Mouse (Mus musculus) intestine, postnatal 0 days (tissue): Measurements from ENCODE around the gene Ncor2. TPM values are rescaled to one million over a fixed set of nuclear protein-coding genes. Genes with fewer than 3 reads are reported as not detected.

Experiments
- ATAC-seq: fragments of 200-750 bp; cut with Nextera tagmentation; 2 replicates; pipeline ENCODE4 v1.8.0; 2017; ENCODE audit warnings: mild to moderate bottlenecking, moderate TSS enrichment, moderate library complexity
- H3K27ac ChIP-seq: fragments of 300-500 bp; sonication (generic); 2 replicates; pipeline ENCODE4 v1.5.1; 2014; ENCODE audit warnings: mild to moderate bottlenecking, low read depth, low read length, moderate library complexity
- H3K27me3 ChIP-seq: fragments of 300-500 bp; sonication (generic); replicated peaks from 2 replicates; pipeline ENCODE4 v1.6.1; 2014; ENCODE audit warnings: low read length, mixed read lengths; ENCODE audit not compliant: control insufficient read depth, insufficient read depth
- H3K36me3 ChIP-seq: fragments of 300-500 bp; sonication (generic); 2 replicates; pipeline ENCODE4 v1.6.1; 2014; ENCODE audit warnings: mild to moderate bottlenecking, moderate library complexity; ENCODE audit not compliant: control insufficient read depth, insufficient read depth
- H3K4me1 ChIP-seq: fragments of 300-500 bp; sonication (generic); replicated peaks from 2 replicates; pipeline ENCODE4 v1.6.1; 2014; ENCODE audit warnings: antibody characterized with exemption, low read length, mixed read lengths; ENCODE audit not compliant: control insufficient read depth, insufficient read depth
- H3K4me2 ChIP-seq: fragments of 300-500 bp; sonication (generic); replicated peaks from 2 replicates; pipeline ENCODE4 v1.6.1; 2014; ENCODE audit warnings: low read depth, mild to moderate bottlenecking, moderate library complexity
- H3K4me3 ChIP-seq: fragments of 300-500 bp; sonication (generic); 2 replicates; pipeline ENCODE4 v1.5.1; 2014; ENCODE audit warnings: low read depth, low read length
- H3K9ac ChIP-seq: fragments of 300-500 bp; sonication (generic); 2 replicates; pipeline ENCODE4 v1.6.1; 2014; ENCODE audit warnings: mild to moderate bottlenecking, low read depth, low read length
- H3K9me3 ChIP-seq: fragments of 300-500 bp; sonication (generic); 2 replicates; pipeline ENCODE4 v1.6.1; 2016; ENCODE audit warnings: mixed run types; ENCODE audit not compliant: control insufficient read depth
- CTCF ChIP-seq: sonication (generic); IDR thresholded peaks from 2 replicates; pipeline ENCODE4 v1.5.1; 2016; ENCODE audit warnings: low read depth, mild to moderate bottlenecking, control low read depth, antibody characterized with exemption, moderate library complexity
- WGBS: fragments of 180-500 bp; shearing (Covaris S2); extraction: QIAGEN DNeasy Blood & Tissue Kit; methylation state at CpG from one replicate; pipeline ENCODE4 v1.1.7; 2014; 5-methylcytosine and 5-hydroxymethylcytosine counted together
- polyA plus RNA-seq: library from polyadenylated mRNA; unstranded; fragments of >200 nt; fragmentation: Nextera tagmentation; extraction: Ambion mirVana; gene quantifications from 2 replicates; pipeline ENCODE4 v1.2.1, GENCODE M21; 2015

The Ncor2 gene
- polyA plus RNA-seq, 1 experiment from 2014 or later = 7.1 TPM

DNA sequence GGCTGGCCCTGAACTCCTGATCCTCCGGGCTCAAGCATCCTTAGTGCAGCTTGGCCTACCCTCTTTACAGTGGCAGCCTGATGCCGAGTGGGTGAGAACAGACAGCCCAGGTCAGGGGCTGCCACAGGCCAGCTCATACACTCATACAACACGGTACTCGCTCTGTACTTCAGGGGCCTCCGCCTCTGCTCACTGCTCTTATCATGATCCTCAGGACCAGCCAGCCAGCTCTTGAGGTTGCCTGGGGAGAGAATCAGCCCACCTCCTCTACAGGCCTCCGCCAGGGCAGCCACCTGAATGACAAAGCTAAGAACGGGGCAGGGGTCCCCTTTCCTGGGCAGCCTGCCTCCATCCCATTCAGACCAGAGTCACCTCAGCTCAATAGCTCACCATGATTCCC lies 125.4 kb downstream of the Ncor2 start:
- H3K4me3 ChIP-seq = no peak overlapping the region
- no peak for ATAC-seq
- peaks cover 54% of the 10 kb centered on the region for H3K36me3 ChIP-seq
- no peak overlapping the region for H3K4me2 ChIP-seq
- no peak overlapping the region for H3K27ac ChIP-seq
- H3K27me3 ChIP-seq = no peaks in the 10 kb centered on the region
- no peak overlapping the region for H3K9ac ChIP-seq
- TF ChIP-seq CTCF = no peak
- no peaks in the 10 kb centered on the region for H3K9me3 ChIP-seq
- WGBS = 89% methylated on average over 7 of the region's 7 CpGs
- H3K4me1 ChIP-seq = no peaks in the 10 kb centered on the region

DNA sequence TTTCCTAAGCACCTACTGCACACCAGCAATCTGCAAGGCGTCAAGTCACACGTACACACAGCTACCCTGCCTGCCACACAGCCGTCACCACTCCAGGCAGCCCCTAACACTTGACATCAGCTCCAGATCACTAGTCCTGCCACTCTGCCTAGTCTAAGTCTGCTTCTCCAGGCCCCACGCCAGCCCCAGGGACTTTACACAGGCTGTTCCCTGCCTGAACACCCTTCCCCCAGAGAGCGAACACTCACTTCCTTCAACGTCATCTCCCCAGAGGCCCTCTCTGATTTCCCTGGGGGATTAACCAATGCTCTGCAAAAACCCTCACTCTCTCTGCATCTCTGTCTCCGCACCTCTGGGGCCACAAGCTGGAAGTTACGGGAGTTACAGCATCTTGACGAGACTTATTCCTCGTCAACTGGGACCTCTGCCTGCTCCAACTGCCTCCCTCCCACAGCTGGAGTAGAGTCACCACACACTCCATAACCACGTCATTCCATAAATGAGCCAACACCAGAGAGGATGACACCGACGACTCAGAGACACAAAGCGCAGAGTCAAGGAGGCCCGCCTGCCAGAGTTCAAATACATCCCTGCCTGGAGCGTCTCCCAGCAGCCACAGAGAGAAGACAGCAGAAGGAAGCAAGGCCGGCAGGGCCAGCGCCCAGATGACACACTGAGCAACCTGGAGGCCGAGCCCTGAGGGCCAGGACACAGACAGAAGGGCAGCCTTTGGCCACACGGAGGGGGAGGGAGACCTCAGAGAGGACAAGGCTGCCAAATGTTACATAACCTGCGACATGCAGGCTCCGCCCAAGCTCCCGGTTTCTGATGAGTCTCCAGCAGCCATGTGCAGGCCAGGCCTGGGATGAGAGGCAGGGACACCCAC lies 126.2 kb downstream of the Ncor2 start:
- no peak for TF ChIP-seq CTCF
- Histone ChIP-seq H3K36me3 (peaks cover 62% of the 10 kb centered on the region), H3K4me1 (no peaks in the 10 kb centered on the region), H3K27ac (no peak overlapping the region), H3K4me3 (no peak overlapping the region), H3K9ac (no peak overlapping the region), H3K27me3 (no peaks in the 10 kb centered on the region), H3K4me2 (no peak overlapping the region), H3K9me3 (no peaks in the 10 kb centered on the region)
- ATAC-seq = no peak
- WGBS = 75% methylated on average over 23 of the region's 23 CpGs

DNA sequence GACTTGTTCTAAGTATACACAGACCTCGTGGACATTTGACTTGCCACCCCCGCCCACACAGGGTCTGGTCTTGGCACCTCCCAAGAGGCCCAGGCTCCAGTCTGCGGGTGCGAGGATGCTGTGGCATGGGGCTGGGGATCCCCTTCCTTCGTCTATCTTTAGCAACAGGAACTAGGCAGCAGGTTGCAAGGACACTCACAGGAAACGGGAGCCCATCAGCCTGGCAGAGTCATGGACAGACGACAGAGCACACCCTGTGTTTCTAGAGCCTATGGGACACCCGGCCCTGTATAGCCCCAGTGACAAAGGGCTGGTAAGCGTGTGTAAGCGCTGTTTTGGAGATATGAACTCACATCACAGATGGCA lies 126.8 kb downstream of the Ncor2 start:
- 73% methylated on average over 10 of the region's 10 CpGs for WGBS
- ATAC-seq = no peak

DNA sequence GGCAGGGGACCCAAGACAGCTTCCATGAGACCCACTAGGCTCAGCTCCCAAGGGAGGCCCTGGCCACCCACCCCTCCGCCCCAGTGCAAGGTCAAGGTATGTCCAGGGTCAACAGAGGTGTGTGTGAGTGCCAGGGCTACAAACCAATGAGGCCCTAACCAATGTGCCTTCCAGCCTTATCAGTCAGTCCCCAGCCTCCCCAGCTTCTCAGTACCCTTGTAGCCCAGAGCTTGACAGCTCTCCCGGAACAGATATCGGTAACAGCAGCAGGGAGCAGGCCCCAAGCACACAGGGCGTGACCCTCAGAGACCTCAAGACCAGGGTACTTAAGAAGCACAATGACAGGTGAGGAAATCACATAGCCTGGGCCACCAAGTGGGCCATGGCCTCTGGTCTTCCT lies 129.5 kb downstream of the Ncor2 start:
- H3K9ac ChIP-seq = no peak overlapping the region
- no peak overlapping the region for H3K27ac ChIP-seq
- no peak for ATAC-seq
- H3K4me2 ChIP-seq = no peak overlapping the region
- whole genome bisulfite sequencing = 94% methylated on average over 4 of the region's 4 CpGs
- H3K36me3 ChIP-seq = peaks cover 79% of the 10 kb centered on the region
- no peaks in the 10 kb centered on the region for H3K9me3 ChIP-seq
- TF ChIP-seq CTCF = no peak
- H3K4me3 ChIP-seq = no peak overlapping the region
- H3K4me1 ChIP-seq = no peaks in the 10 kb centered on the region
- no peaks in the 10 kb centered on the region for H3K27me3 ChIP-seq

More for the DNA sequence above, 126.8 kb downstream of the Ncor2 start:
- Histone ChIP-seq H3K4me3 (no peak overlapping the region), H3K4me2 (no peak overlapping the region), H3K36me3 (peaks cover 68% of the 10 kb centered on the region), H3K9me3 (no peaks in the 10 kb centered on the region), H3K27me3 (no peaks in the 10 kb centered on the region), H3K4me1 (no peaks in the 10 kb centered on the region), H3K9ac (no peak overlapping the region), H3K27ac (no peak overlapping the region)
- no peak for TF ChIP-seq CTCF

DNA sequence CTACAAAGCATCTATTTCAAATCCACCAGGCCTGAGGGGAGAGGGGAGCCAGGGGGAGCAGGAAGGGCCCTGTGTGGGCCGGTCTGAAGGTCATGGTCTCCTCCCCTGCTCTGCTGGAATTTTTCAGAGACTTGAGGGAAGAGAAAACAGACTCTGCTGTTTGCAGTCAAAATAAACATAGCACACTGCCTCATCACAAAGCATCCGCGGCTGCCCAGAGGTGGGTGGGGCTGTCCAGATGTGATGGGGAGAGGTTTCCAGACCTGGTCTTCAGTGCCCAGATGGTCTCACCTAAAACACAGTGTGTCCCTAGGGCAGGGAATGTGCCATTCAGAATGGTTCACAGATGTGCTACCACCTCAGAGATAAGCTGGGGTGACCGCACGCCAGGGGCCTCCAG lies 132.6 kb downstream of the Ncor2 start:
- Histone ChIP-seq H3K4me2 (no peak overlapping the region), H3K9me3 (no peaks in the 10 kb centered on the region), H3K36me3 (peaks cover 79% of the 10 kb centered on the region), H3K4me3 (no peak overlapping the region), H3K4me1 (no peaks in the 10 kb centered on the region), H3K9ac (no peak overlapping the region), H3K27me3 (no peaks in the 10 kb centered on the region), H3K27ac (no peak overlapping the region)
- WGBS = 69% methylated on average over 5 of the region's 5 CpGs
- TF ChIP-seq CTCF = no peak
- no peak for ATAC-seq

DNA sequence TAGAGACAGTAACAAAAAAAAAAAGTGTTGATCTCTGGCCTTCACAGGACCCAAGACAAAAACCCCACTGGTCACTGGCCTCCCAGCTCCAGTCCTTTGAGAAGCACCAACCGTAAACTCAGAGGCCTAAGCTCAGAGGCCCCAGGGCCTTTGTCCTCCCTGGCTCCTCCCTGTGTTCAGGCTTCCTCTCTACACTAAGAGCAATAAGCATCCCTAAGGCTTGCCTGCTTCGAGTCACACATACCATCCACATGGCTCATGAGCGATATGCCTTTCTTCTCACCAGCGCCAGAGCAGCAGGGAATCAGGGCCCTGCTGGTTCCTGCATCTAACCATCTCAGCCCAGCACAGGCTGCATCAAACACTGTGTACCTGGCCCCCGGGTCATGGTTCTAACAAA lies 133.8 kb downstream of the Ncor2 start:
- WGBS = 73% methylated on average over 5 of the region's 5 CpGs
- Histone ChIP-seq H3K27me3 (no peaks in the 10 kb centered on the region), H3K36me3 (peaks cover 72% of the 10 kb centered on the region), H3K9me3 (no peaks in the 10 kb centered on the region), H3K4me2 (no peak overlapping the region), H3K9ac (no peak overlapping the region), H3K27ac (no peak overlapping the region), H3K4me1 (no peaks in the 10 kb centered on the region), H3K4me3 (no peak overlapping the region)
- ATAC-seq = no peak
- no peak for TF ChIP-seq CTCF
